Mouse (Mus musculus) right cerebral cortex, postnatal 14 days (tissue): ENCODE measurements around the gene Bves.
A peak's percentile ranks its signal among the peaks of the same experiment; 100 is the strongest.

ENCODE experiments used
- DNase-seq: peaks from one replicate; pipeline ENCODE4 v3.0.0; 2022

Gene Bves

GRCm38 (mm10) chr10:45356091-45356490, 20.5 kb downstream of the Bves start:
- no peak for DNase-seq

GRCm38 (mm10) chr10:45363396-45363795, 27.8 kb downstream of the Bves start:
- DNase-seq: no peak

DNA sequence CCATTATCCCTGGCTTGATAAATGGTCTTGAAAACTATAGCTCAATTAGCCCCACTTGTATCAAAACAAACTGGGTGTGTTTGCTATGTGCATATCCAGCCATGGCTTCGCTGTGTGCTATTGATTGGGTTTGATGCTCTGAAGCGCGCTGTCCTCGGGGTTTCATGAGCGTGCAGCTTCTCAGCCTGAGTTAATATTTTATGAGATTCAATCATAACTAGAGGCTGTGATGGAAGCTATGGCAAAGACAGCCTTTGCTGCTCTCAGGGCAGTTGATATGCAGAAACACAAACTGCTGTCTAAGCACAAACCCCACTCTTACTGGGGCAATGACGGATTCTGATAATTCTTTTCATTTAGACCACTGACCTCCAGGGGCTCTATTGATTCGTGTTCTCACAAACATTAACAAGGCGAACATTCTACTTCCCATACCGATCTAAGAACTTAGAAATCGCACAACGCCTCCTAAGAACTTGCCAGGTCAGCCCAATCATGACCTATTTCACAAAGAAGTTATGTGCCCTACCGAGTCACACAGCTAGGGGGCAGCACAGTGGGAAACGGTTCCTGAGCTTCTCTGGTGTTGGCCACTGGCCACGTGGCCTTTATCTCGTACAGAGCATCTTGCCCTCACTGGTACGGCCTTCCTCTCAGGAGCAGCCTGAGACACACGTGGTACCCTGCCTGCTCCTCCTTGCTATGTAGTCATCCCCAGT, 31.6 kb downstream of the Bves start:
- DNase-seq: no peak

GRCm38 (mm10) chr10:45369639-45370038, 34.1 kb downstream of the Bves start:
- no peak for DNase-seq

GRCm38 (mm10) chr10:45370545-45370944, 35.0 kb downstream of the Bves start:
- no peak for DNase-seq

- DNase-seq: peak; percentile 50
These were observed 37.6 kb downstream of the Bves start for GRCm38 (mm10) chr10:45372994-45373692.

- no peak for DNase-seq
These were observed 42.7 kb downstream of the Bves start for GRCm38 (mm10) chr10:45378269-45378668.

DNA sequence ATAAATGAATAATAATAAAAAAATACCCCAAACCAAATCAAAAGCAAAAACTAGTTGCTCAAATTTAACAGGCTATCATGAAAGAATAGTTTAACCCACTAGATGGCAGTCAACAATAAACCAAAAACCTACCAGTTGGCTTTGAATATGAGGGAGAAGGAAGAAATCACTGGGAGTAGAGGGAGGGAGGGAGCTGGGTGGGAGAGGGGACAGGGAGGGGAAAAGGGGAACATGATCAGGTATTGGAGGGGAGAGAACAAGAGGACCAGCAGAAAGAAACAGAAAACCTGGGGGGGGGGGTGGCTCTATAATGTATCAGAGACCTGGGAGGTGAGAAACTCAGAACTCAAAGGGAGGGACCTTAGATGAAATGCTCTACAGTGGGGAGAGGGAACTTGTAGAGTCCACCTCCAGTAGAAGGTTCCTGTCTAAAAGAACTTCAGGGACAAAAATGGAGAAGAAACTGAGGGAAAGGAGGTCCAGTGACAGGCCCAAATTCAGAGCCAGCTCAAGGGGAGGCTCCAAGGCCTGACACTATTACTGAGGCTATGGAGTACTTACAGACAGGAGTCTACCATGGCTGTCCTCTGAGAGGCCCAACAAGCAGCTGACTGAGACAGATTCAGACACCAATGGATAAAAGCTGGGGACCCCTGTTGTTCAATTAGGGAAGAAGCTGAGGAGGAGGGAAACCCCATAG, 46.5 kb downstream of the Bves start:
- no peak for DNase-seq

DNA sequence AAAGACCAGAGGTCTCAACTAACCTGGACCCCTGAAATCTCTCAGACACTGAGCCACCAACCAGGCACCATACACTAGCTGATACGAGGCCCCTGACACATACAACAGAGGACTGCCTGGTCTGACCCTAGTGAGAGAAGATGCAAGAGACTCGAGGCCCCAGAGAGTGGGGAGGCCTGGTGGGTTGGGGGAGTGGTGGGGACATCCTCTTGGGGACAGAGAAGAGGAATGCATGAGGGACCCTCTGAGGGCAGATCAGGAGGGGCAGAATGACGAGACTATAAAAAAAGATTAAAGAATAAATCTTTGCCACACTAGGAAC, 47.0 kb downstream of the Bves start:
- DNase-seq: no peak

DNA sequence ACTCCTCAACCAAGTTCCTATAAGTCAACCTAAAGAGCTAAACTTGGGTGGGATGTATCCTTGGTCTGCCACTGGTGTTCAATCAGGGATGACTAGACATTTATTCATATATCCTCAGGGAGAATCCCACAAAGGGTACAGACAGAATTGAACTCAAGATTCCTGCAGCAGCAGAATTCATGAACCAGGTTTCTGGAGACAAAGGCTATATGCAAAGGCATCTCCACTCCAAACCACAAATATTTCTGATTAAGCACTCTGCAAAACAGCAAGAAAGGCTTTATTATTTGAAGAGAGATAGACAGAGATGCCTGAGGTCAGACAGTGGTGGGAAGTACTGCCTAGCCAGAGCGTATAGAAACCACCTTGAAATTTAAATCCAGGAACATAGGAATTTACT, 62.6 kb downstream of the Bves start:
- no peak for DNase-seq

- no peak for DNase-seq
These were observed 64.2 kb downstream of the Bves start for GRCm38 (mm10) chr10:45399702-45400243.

- DNase-seq: no peak
These were observed 75.2 kb downstream of the Bves start for GRCm38 (mm10) chr10:45410624-45411341.

GRCm38 (mm10) chr10:45411741-45412140, 76.2 kb downstream of the Bves start:
- DNase-seq: no peak

DNA sequence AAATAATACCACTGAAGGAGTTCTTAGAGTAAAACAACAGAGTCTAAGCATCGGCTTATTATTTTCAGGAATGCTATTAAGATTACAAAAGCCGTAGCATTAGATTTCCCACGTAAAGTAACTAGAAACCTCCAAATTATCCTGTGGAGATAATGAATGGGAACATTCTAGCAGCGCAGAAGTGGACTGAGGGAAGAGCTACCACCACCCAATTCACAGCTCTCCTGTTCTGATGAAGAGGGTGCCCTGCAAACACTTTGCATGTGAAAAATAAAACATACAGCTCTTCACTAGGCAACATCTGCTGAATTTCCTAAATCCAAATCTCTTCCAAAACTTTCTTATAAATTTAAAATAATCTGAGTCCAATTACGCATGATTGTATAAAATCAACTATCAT, 76.6 kb downstream of the Bves start:
- no peak for DNase-seq
